Mouse (Mus musculus): ENCODE results near the gene Nudt5.

Gene Nudt5

DNA sequence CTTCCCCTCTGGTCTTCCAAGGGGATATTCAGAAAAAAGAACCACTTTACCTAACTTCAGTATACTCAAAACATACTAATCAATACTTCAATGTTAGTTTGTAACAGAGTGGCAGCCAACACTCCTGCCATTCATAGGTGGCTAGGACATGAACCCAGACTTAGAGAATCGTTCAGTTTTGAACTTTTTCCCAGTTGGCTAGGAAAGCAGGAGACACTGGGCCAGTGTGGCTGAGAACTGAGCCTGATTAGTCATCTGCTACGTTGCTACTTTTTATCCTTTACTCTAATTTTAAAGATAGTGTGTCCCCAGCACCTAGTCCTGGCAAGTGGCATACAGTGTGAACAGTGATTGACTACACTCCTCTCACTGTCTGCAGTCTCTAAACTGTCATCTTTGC lies 22.9 kb downstream of the Nudt5 start:
- DNase-seq (ENCODE audit: low read depth, low spot score): no peak

DNA sequence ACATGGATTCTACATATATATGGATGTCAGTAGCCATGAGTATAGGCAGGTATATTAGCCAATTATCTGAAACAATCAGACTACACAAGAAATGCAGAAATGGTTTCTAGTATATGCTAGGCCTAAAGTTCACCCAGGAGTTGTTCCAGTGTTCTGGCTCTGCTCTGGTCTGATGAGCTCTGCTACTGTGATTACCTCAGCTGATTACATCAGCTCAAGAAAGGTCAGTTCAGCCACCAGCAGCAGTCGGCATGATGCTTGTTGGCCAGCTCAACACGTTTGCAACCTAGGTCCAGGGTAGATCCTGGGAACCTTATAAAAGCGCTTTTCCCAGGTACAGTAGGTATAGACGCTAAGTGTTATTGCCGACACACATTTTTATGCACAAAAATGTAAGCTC lies 24.9 kb downstream of the Nudt5 start:
- DNase-seq (ENCODE audit: low read depth, low spot score): no peak

DNA sequence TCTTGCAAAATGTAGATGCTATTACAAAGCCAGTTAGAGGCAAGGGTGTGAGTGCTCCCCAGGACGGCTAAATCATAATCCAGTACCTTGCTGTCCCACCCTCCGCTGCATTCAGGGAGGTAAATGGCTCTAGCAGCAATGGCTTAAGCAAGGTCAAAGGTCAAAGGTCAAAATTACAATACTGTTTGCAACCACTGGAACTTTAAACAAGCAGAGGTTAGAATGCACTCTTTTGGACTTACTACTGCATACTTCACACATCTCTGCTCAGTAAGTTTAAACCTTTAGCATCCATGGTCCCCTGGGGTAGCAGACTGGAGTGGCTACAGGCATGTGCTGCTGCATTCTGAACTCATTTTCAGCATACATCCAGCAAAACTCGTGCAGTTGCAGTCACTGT lies 32.6 kb downstream of the Nudt5 start:
- no peak for DNase-seq (ENCODE audit: low read depth, low spot score)

DNA sequence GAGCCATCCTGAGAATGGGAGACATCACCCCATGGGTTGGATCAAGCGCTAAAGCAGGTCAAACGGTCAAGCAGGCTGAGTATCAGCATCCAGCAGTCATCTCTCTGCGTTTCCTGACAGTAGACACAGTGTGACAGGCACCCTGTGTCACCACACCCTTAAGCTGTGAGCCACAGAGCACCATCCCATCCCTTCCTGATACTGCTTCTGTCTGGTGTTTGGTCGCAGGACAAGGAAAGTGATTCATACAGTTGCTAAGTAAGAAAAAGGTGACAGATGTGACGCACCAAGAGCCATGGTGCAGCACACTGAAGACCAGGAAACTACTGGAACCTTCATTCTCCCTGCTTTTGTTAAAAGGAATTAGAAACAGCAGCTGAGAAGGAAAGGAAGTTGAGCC lies 44.0 kb downstream of the Nudt5 start:
- no peak for DNase-seq (ENCODE audit: low read depth, low spot score)

DNA sequence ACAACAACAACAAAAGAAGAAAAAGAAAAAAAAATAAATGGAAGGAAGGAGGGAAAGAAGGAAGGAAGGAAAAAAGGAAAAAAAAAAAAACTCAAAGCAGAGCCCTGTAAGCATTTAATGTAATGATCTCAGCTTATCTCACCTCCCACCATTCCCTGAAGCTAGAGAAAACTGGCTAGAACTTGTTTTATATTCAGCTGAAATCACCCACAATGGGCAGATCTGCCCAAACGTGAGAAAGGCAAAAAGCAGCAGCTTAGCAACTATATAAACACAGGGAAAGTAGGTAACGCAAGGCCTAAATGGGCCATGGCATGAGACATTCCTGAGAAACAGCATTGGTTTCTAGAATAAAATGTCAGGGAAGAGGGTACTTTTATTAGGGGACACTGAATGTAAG lies 44.6 kb downstream of the Nudt5 start:
- DNase-seq (ENCODE audit: low read depth, low spot score): no peak

DNA sequence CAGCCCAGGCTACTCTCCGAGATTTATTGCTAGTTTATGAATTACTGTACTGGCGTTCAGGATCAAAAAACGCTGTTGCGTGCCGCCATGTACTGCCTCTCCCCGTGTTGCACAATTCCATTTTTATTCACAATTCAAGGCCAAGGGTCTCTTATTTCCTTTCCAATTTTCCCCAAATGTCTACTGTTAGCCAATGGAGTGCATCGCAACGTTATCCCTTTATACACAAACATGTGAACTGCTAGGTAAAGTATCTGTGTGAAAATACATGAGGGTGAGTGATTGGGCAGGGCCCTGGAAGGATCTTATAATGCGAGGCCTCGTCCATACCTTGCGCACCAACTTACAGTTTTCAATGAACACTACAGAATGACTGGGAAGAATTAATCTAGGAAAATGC lies 49.5 kb downstream of the Nudt5 start:
- no peak for DNase-seq (ENCODE audit: low read depth, low spot score)

DNA sequence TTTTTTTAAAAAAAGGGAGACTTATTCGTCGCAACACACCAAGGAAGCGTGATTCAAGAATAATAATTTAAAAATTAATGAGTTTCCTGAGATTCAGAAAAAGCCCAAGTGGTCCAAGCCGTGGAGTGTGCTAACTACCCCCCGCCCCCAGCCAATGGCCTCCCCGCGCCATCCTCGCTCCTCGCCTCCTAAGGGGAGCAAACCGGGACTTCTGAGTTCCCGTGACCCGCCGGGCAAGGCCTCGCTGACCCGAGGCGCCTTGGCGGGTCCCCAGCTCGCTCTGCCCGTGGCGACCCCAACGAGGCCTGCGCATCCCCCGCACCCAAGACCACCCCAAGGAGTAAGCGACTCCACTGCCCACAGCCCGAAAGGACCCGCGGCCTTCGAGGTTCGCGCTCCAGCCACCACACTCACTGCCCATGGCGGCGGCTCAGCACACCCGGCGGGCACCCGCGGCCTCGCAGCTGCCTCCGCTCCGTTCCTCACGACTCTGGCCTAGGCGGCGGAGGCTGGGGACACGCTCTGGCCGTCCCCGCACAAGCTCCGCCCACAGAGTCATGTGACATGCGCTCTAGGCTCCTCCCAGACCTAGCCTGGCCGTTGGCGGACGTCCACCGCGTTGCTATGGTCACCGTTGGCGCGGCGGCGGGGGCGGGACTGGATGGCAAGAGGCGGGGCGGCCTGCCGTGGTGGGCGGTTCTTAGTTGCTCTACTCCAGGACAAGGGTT lies 50.2 kb downstream of the Nudt5 start, which contains the start of gene Sec61a2:
Sec61a2 (minus strand) TSS at position 590 of the 728 bp plus-strand sequence.
- DNase-seq (ENCODE audit: low read depth, low spot score): peak; percentile 97

DNA sequence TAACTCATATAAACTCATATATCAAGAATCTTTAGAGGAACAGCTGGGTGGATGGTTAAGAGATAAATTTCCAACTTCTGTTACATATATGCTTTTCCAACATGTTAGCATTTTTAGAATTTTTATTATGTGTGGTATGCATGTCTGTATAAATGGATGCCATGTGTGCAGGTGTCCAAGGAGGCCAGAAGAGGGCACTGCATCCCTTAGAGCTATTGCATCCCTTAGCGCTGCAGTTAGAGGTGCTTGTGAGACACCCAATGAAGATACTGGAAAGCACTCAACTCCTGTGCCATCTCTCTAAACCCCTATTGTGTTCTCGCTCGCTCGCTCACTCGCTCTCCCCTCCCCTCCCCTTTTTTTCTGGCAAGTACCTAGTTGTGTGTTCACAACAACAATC lies 55.3 kb downstream of the Nudt5 start:
- peak; percentile 50 for DNase-seq (ENCODE audit: low read depth, low spot score)

DNA sequence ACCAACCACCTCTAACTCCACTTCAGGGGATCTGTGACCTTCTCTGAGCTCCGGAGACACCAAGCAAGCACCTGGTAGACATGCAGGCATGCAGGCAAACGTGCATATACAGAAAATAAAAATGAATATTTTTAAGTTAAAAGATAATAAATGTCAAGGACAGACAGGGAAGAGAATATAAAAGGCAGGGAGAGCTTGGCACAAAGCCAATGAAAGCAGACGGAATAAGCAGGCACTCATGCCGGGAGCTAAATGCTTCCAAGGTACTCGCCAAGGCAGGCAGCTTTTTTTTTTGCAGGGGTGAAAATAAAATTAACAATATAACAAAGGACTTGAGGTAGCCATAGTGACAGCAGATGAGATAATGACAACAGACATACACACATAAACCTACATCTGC lies 61.3 kb downstream of the Nudt5 start:
- DNase-seq (ENCODE audit: low read depth, low spot score): no peak

DNA sequence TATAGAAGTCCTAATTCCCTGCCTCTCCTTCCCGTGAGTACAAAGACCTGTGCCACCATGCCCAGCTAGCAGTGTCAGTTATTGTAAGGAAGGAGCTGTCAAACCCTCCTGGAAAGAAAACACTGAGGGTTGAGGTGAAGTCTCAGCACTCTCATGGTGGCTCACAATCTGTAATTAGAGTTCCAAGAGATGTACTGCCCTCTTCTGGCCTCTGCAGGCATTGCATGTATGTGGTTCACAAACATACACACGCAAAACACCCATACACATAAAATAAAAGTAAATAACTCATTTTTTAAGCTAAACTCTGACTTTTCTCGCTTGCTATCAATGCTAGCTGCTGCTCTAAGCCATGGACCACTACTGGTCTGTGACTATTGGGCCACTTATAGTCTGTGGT lies 61.8 kb downstream of the Nudt5 start:
- DNase-seq (ENCODE audit: low read depth, low spot score): peak; percentile 78

DNA sequence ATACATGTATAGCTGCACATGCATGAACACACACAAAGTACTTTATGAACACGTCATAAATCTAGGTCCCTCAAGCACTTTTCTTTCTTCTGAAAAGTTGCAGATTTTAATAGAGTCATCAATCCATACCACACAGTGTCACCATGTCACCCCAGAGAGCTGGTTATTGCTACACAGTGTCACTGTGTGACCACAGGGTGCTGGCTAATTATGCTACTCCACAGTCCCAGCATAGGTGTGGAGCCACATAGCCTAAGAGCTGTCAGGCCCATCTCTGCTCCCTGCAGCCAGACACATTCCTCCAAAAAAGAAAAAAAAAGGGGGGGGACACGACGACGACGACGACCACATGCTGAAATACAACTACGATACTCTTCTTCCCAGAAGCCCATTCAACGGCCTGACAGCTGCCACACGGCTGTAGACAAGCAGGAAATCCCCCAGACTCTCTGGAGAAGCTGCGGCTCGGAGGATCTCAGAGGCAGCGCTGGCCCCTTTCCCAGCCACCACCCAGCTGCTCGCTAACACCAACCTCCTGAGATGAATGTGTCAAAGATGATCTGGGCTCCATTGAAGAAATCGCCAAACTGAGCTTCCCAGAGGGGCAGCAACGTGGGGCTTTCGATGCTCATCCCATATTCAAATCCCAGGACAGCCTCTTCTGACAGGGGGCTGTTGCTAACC lies 66.6 kb downstream of the Nudt5 start:
- no peak for DNase-seq (ENCODE audit: low read depth, low spot score)

Measured in CD4-positive, CD25-positive, alpha-beta regulatory T cell, adult 2 months (primary cell).